Mouse (Mus musculus): ENCODE measurements around the gene Crtam.

- TF ChIP-seq ZNF384 (IDR thresholded peaks at IDR 0.05; ENCODE audit: low read depth, low read length) = no peak
- no peak for TF ChIP-seq ZC3H11A (IDR thresholded peaks at IDR 0.05; ENCODE audit: borderline replicate concordance, low read depth, low read length)
- TF ChIP-seq CHD2 (IDR thresholded peaks at IDR 0.05; ENCODE audit: low read depth, low read length) = no peak
- no peak for TF ChIP-seq HCFC1 (IDR thresholded peaks at IDR 0.05; ENCODE audit: borderline replicate concordance, insufficient read depth, low read length)
- TF ChIP-seq MAFK (IDR thresholded peaks at IDR 0.05; ENCODE audit: insufficient read depth, low read depth, low read length) = no peak
These were observed 46.1 kb upstream of the Crtam start for GRCm38 (mm10) chr9:41050331-41051079.

Data from ES-E14 (cell line).